Mouse (Mus musculus) heart, embryonic 11.5 days (tissue): ENCODE measurements at regions not wholly inside any gene's neighbourhood (a gene's known extent, or its start where the extent isn't known, plus 50 kb on each side); places are given as distances from the start of the nearest gene placed in this dataset.
A peak's percentile ranks its signal among the peaks of the same experiment; 100 is the strongest.

Experiments
- ATAC-seq: fragments of 200-750 bp; cut with Nextera tagmentation; replicated peaks from 2 replicates; pipeline ENCODE4 v1.8.0; 2017; ENCODE audit warnings: moderate library complexity; ENCODE audit not compliant: insufficient number of reproducible peaks, low FRiP score, low TSS enrichment
- H3K27ac ChIP-seq: fragments of 300-500 bp; sonication (generic); 2 replicates; pipeline ENCODE4 v1.5.1; 2014; ENCODE audit warnings: mild to moderate bottlenecking, low read depth, low read length
- H3K27me3 ChIP-seq: fragments of 300-500 bp; sonication (generic); 2 replicates; pipeline ENCODE4 v1.6.1; 2014; ENCODE audit warnings: mild to moderate bottlenecking, low read length, mixed read lengths; ENCODE audit not compliant: control insufficient read depth, insufficient read depth
- H3K36me3 ChIP-seq: fragments of 300-500 bp; sonication (generic); 2 replicates; pipeline ENCODE4 v1.6.1; 2014; ENCODE audit warnings: mild to moderate bottlenecking, low read length, moderate library complexity, mixed read lengths; ENCODE audit not compliant: control insufficient read depth, insufficient read depth
- H3K4me1 ChIP-seq: fragments of 300-500 bp; sonication (generic); 2 replicates; pipeline ENCODE4 v1.6.1; 2014; ENCODE audit warnings: low read length; ENCODE audit not compliant: control insufficient read depth, insufficient read depth
- H3K4me2 ChIP-seq: fragments of 300-500 bp; sonication (generic); 2 replicates; pipeline ENCODE4 v1.6.1; 2014; ENCODE audit warnings: mild to moderate bottlenecking, moderate library complexity
- H3K4me3 ChIP-seq: fragments of 300-500 bp; sonication (generic); 2 replicates; pipeline ENCODE4 v1.5.1; 2014; ENCODE audit warnings: low read depth, low read length
- H3K9ac ChIP-seq: fragments of 300-500 bp; sonication (generic); 2 replicates; pipeline ENCODE4 v1.6.1; 2014; ENCODE audit warnings: mild to moderate bottlenecking, low read depth, low read length, moderate library complexity
- H3K9me3 ChIP-seq: fragments of 300-500 bp; sonication (generic); replicated peaks from 2 replicates; pipeline ENCODE4 v1.6.1; 2016; ENCODE audit warnings: low read length; ENCODE audit not compliant: control insufficient read depth
- WGBS: fragments of 180-500 bp; shearing (Covaris S2); extraction: QIAGEN DNeasy Blood & Tissue Kit; methylation state at CpG from one replicate; pipeline ENCODE4 v1.1.7; 2014; ENCODE audit not compliant: insufficient replicate concordance; 5-methylcytosine and 5-hydroxymethylcytosine counted together

GRCm38 (mm10) chr11:34997906-34998305 is 123.1 kb upstream of the Slit3 start:
- H3K4me3 ChIP-seq = no peak overlapping the region
- WGBS = 86% methylated on average over 2 of the region's 2 CpGs
- H3K9ac ChIP-seq = no peak overlapping the region
- no peaks in the 10 kb centered on the region for H3K27me3 ChIP-seq
- no peaks in the 10 kb centered on the region for H3K36me3 ChIP-seq
- H3K4me1 ChIP-seq = no peaks in the 10 kb centered on the region
- H3K4me2 ChIP-seq = no peak overlapping the region
- H3K27ac ChIP-seq = no peak overlapping the region
- no peaks in the 10 kb centered on the region for H3K9me3 ChIP-seq
- ATAC-seq = no peak

GRCm38 (mm10) chr11:34995515-34995914 is 125.5 kb upstream of the Slit3 start:
- H3K4me2 ChIP-seq = no peak overlapping the region
- H3K27me3 ChIP-seq = no peaks in the 10 kb centered on the region
- ATAC-seq = no peak
- no peak overlapping the region for H3K9ac ChIP-seq
- WGBS = 82% methylated on average over 4 of the region's 4 CpGs
- H3K27ac ChIP-seq = no peak overlapping the region
- H3K4me1 ChIP-seq = no peaks in the 10 kb centered on the region
- H3K4me3 ChIP-seq = no peak overlapping the region
- H3K9me3 ChIP-seq = no peaks in the 10 kb centered on the region
- H3K36me3 ChIP-seq = no peaks in the 10 kb centered on the region

DNA sequence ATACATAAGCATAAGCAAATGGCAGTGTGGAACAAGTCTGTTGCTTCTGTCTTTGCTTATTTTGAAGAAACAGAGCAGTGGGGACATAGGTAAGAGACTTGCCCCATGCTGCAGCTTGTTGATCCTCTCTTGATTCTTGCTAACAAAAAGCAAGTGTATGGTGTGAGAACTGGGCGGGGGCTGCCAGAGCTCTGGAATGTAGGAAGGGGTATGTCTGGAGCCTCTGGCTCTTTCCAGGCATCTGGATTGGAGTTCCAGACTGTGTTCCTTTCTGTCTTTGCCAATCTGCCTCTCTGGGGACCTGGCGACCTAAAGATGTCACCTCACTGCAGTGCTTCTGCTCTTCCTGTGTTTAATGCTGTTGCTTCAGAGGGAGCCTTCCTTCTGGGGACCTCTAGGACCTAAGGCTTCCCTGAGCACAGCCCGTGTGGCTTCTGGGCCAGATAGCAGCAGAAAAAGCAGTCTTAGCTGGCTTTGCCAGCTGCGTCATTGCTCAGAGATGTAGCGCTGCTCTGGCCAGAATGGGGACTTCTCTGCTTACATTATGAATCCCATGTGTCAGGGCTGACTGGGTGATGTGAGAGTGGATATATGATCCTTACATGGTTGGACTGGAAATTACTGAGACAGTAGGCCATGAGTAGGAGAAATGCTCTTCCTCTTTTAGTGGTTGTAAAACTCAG is 138.1 kb upstream of the Slit3 start:
- 50% methylated on average over 5 of the region's 5 CpGs for WGBS
- H3K9ac ChIP-seq = no peak overlapping the region

DNA sequence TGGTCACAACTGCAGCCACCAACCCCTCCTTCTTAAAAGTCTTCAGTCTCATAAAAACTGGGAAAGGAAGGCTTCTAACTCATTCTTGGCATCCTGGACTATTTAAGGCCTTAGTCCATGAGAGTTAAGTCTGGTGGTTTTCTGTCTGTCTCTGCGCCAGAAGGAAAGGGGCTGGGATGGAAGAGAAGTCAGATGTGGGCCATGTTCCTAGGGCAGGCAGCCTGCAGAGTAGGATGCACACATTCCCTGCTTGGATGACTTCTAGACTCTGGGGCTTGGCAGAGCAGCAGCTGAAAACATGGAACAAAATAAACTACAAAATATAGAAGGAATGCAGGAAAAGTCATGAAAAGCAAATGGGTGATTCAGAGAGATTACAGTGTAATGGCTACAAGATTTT is 140.8 kb upstream of the Slit3 start:
- H3K9me3 ChIP-seq = no peaks in the 10 kb centered on the region
- H3K4me3 ChIP-seq = no peak overlapping the region
- H3K4me2 ChIP-seq = no peak overlapping the region
- H3K27me3 ChIP-seq = no peaks in the 10 kb centered on the region
- H3K36me3 ChIP-seq = no peaks in the 10 kb centered on the region
- peaks cover 4% of the 10 kb centered on the region; the same call in 1 of the 2 replicates for H3K4me1 ChIP-seq
- no peak overlapping the region for H3K9ac ChIP-seq
- 85% methylated on average over 1 of the region's 1 CpGs for WGBS
- no peak overlapping the region for H3K27ac ChIP-seq
- no peak for ATAC-seq

More for the DNA sequence above, 138.1 kb upstream of the Slit3 start:
- Histone ChIP-seq H3K9me3 (no peaks in the 10 kb centered on the region), H3K4me3 (no peak overlapping the region), H3K36me3 (no peaks in the 10 kb centered on the region), H3K27ac (no peak overlapping the region), H3K4me1 (no peaks in the 10 kb centered on the region), H3K4me2 (no peak overlapping the region), H3K27me3 (no peaks in the 10 kb centered on the region)
- ATAC-seq = no peak

- Histone ChIP-seq H3K27me3 (no peaks in the 10 kb centered on the region), H3K4me2 (no peak overlapping the region), H3K27ac (no peak overlapping the region), H3K36me3 (no peaks in the 10 kb centered on the region), H3K4me3 (no peak overlapping the region), H3K4me1 (peaks cover 4% of the 10 kb centered on the region; the same call in 1 of the 2 replicates), H3K9ac (no peak overlapping the region), H3K9me3 (no peaks in the 10 kb centered on the region)
- 67% methylated on average over 7 of the region's 7 CpGs for WGBS
- no peak for ATAC-seq
Observed at GRCm38 (mm10) chr11:34977861-34978260, 143.2 kb upstream of the Slit3 start.

GRCm38 (mm10) chr11:34975771-34976302 is 142.4 kb upstream of the Spdl1 start:
- no peaks in the 10 kb centered on the region for H3K27me3 ChIP-seq
- 51% methylated on average over 8 of the region's 8 CpGs for WGBS
- no peaks in the 10 kb centered on the region for H3K9me3 ChIP-seq
- H3K4me2 ChIP-seq = no peak overlapping the region
- H3K4me3 ChIP-seq = no peak overlapping the region
- H3K9ac ChIP-seq = no peak overlapping the region
- H3K27ac ChIP-seq = peak overlapping the region; percentile 22; the same call in 1 of the 2 replicates
- H3K4me1 ChIP-seq = peaks cover 4% of the 10 kb centered on the region; the same call in 1 of the 2 replicates
- ATAC-seq = no peak
- H3K36me3 ChIP-seq = no peaks in the 10 kb centered on the region

DNA sequence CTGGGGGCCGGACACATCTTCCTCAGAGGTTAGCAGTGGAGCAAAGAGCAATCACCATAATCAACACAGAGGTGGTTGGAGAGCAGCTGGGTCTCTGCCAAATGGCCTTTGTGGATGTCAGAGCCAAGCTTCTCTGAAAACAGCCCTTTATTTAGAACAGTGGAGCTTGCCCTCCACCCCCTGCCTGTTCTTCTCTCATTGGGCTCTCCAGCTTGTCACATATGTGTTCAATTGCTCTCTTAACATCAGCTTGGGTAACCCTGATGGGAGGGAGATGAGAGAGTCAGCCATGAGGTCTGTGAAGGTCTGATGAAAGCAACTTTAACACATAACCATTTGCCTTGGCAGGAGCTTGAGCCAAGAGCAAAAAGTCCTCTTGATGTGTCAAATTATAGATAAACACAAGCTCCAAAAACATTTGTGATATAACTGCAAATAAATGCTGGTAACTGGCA is 140.1 kb upstream of the Spdl1 start:
- peaks cover 4% of the 10 kb centered on the region; the same call in 1 of the 2 replicates for H3K4me1 ChIP-seq
- no peaks in the 10 kb centered on the region for H3K36me3 ChIP-seq
- H3K9me3 ChIP-seq = no peaks in the 10 kb centered on the region
- ATAC-seq = no peak
- WGBS = 39% methylated on average over 1 of the region's 1 CpGs
- H3K27ac ChIP-seq = no peak overlapping the region
- no peak overlapping the region for H3K4me2 ChIP-seq
- H3K9ac ChIP-seq = no peak overlapping the region
- H3K4me3 ChIP-seq = no peak overlapping the region
- H3K27me3 ChIP-seq = no peaks in the 10 kb centered on the region

- H3K4me2 ChIP-seq = no peak overlapping the region
- H3K4me3 ChIP-seq = no peak overlapping the region
- H3K27ac ChIP-seq = no peak overlapping the region
- peaks cover 4% of the 10 kb centered on the region; the same call in 1 of the 2 replicates for H3K4me1 ChIP-seq
- no peak for ATAC-seq
- no peaks in the 10 kb centered on the region for H3K27me3 ChIP-seq
- H3K36me3 ChIP-seq = no peaks in the 10 kb centered on the region
- H3K9ac ChIP-seq = no peak overlapping the region
- 54% methylated on average over 5 of the region's 5 CpGs for WGBS
- no peaks in the 10 kb centered on the region for H3K9me3 ChIP-seq
Observed at GRCm38 (mm10) chr11:34973012-34973411, 139.6 kb upstream of the Spdl1 start.

DNA sequence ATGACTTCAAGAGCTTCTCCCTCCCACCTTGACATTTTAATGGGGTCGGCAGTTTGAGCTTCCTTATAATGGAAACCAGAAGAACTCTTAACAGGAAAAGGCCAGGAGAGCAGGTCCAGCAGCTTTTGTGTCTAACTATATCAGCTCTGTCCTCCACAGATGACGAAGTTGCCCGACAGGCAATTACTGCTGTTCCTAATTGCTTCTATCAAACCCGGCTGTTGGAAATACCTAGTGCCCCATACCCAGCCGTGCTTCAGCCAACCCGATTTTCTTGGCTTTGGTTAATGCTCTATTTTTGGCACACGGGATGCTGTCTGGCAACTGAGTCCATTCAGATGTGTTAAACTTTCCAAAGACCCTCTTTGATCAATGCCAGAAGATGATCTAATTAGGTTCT is 125.8 kb upstream of the Spdl1 start:
- no peak for ATAC-seq
- H3K4me3 ChIP-seq = no peak overlapping the region
- H3K4me1 ChIP-seq = no peaks in the 10 kb centered on the region
- 64% methylated on average over 7 of the region's 7 CpGs for WGBS
- no peak overlapping the region for H3K9ac ChIP-seq
- no peaks in the 10 kb centered on the region for H3K36me3 ChIP-seq
- no peak overlapping the region for H3K27ac ChIP-seq
- H3K4me2 ChIP-seq = no peak overlapping the region
- no peaks in the 10 kb centered on the region for H3K9me3 ChIP-seq
- no peaks in the 10 kb centered on the region for H3K27me3 ChIP-seq
